ENCODE assay signal across 8 mouse cellular contexts in genomic region chr8:110725084-110725838, GRCm38 (mm10). TPM values are rescaled to one million over a fixed set of nuclear protein-coding genes. Genes with fewer than 3 reads are reported as not detected.
DNase-seq lines count a peak whose midpoint lies in the region; ATAC-seq and TF ChIP-seq lines count a peak whose summit lies in the region.

No protein-coding gene starts in this region.

- H3K9me3 ChIP-seq in lung, embryonic 16.5 days (ENCODE audit: control insufficient read depth, low read length), result no peaks in the 10 kb centered on the region
- H3K9me3 ChIP-seq in hindbrain, postnatal 0 days (ENCODE audit: low read length), result no peaks in the 10 kb centered on the region

- no peaks in the 10 kb centered on the region for H3K27me3 ChIP-seq in lung, embryonic 16.5 days (ENCODE audit: control insufficient read depth, insufficient read depth, low read depth, low read length)
- H3K27me3 ChIP-seq in hindbrain, postnatal 0 days (ENCODE audit: insufficient read depth, low read length), result no peaks in the 10 kb centered on the region
- no peaks in the 10 kb centered on the region; the same call in 1 of the 2 replicates for H3K27me3 ChIP-seq in thymus, adult 2 months (ENCODE audit: control insufficient read depth, insufficient read depth, low read length)

- 30% methylated on average over 7 of the region's 7 CpGs for WGBS in lung, embryonic 16.5 days
- WGBS in hindbrain, postnatal 0 days, result 27% methylated on average over 7 of the region's 7 CpGs
- 89% methylated on average over 7 of the region's 7 CpGs for WGBS in thymus, adult 2 months

- TF ChIP-seq CTCF in hindbrain, postnatal 0 days (IDR thresholded peaks at IDR 0.05; ENCODE audit: low read depth), result peak; percentile 24
- no peak for TF ChIP-seq CTCF in thymus, adult 2 months (IDR thresholded peaks at IDR 0.05; ENCODE audit: borderline replicate concordance, control insufficient read depth, extremely low read depth, insufficient read depth, low read length, poor library complexity)

- ATAC-seq in lung, embryonic 16.5 days (ENCODE audit: low read depth), result no peak
- peak; percentile 31; the same call in 1 of the 2 replicates for ATAC-seq in hindbrain, postnatal 0 days

- H3K4me2 ChIP-seq in lung, embryonic 16.5 days (ENCODE audit: low read depth, low read length), result peak overlapping the region; percentile 90
- H3K4me2 ChIP-seq in hindbrain, postnatal 0 days (ENCODE audit: low read depth, low read length), result peak overlapping the region; percentile 81

- H3K36me3 ChIP-seq in lung, embryonic 16.5 days (ENCODE audit: control insufficient read depth, insufficient read depth, low read length), result peaks cover 31% of the 10 kb centered on the region
- H3K36me3 ChIP-seq in hindbrain, postnatal 0 days (ENCODE audit: insufficient read depth, low read length), result peaks cover 39% of the 10 kb centered on the region
- H3K36me3 ChIP-seq in thymus, adult 2 months (ENCODE audit: control insufficient read depth, insufficient read depth, low read length), result no peaks in the 10 kb centered on the region

- H3K27ac ChIP-seq in lung, embryonic 16.5 days (ENCODE audit: low read length), result peak overlapping the region; percentile 70
- H3K27ac ChIP-seq in hindbrain, postnatal 0 days, result peak overlapping the region; percentile 98
- no peak overlapping the region for H3K27ac ChIP-seq in thymus, adult 2 months (ENCODE audit: control insufficient read depth, insufficient read depth, low read length)

- H3K4me3 ChIP-seq in lung, embryonic 16.5 days (ENCODE audit: low read length), result peak overlapping the region; percentile 85
- H3K4me3 ChIP-seq in hindbrain, postnatal 0 days (ENCODE audit: low read length), result 0 out of 2 replicates have a peak overlapping the region, but pooled peaks have one; percentile 4
- no peak overlapping the region for H3K4me3 ChIP-seq in thymus, adult 2 months (ENCODE audit: control insufficient read depth, insufficient read depth, low read length)

- no peak for TF ChIP-seq POLR2A in thymus, adult 2 months (IDR thresholded peaks at IDR 0.05; ENCODE audit: control insufficient read depth, extremely low read depth, insufficient read depth, low read length, poor library complexity)

- H3K4me1 ChIP-seq in lung, embryonic 16.5 days (replicated peaks; ENCODE audit: control insufficient read depth, insufficient read depth, low read length), result peaks cover 48% of the 10 kb centered on the region
- H3K4me1 ChIP-seq in hindbrain, postnatal 0 days (ENCODE audit: insufficient read depth, low read length), result peaks cover 44% of the 10 kb centered on the region
- H3K4me1 ChIP-seq in thymus, adult 2 months (replicated peaks; ENCODE audit: control insufficient read depth, insufficient read depth, low read length), result peaks cover 14% of the 10 kb centered on the region

- peak overlapping the region; percentile 97 for H3K9ac ChIP-seq in lung, embryonic 16.5 days (ENCODE audit: low read length)
- H3K9ac ChIP-seq in hindbrain, postnatal 0 days (replicated peaks; ENCODE audit: low read length), result peak overlapping the region; percentile 99

- peak; percentile 50 for DNase-seq in adrenal gland, postnatal 14 days
- DNase-seq in adrenal gland, postnatal 25 days, result no peak
- DNase-seq in lung, adult 18-20 months, result no peak
- peak; percentile 65 for DNase-seq in hindbrain, postnatal 0 days (ENCODE audit: low spot score)
- DNase-seq in mesoderm, embryonic 11.5 days (ENCODE audit: low read depth, low spot score), result peak; percentile 39
- DNase-seq in thymus, adult 2 months, result no peak
- DNase-seq in gastrocnemius, adult 18-20 months (ENCODE audit: low spot score), result no peak

RNA-seq across cellular contexts. Expression of gene Mtss1l, which starts 4.0 kb away (rescaled TPM):
- 25.2 and 25.8 TPM in 2 replicates for total RNA-seq in adrenal gland, postnatal 14 days (2021)
- 23.9 and 27.7 TPM in 2 replicates for total RNA-seq in adrenal gland, postnatal 25 days (2021)
- polyA plus RNA-seq in lung, embryonic 16.5 days (2015; fragmentation: Nextera tagmentation; extraction: Ambion mirVana), result 13.2 and 15.5 TPM in 2 replicates
- 76.2 and 81.0 TPM in 2 replicates for total RNA-seq in hindbrain, postnatal 0 days (2014; rRNA removed)
- 32.9 TPM in 2 replicates for polyA plus RNA-seq in hindbrain, postnatal 0 days (2015; fragmentation: Nextera tagmentation; extraction: Ambion mirVana)
- 38.7 and 43.6 TPM in 2 replicates for polyA plus RNA-seq in thymus, adult 2 months (2012; rRNA removed)
- 100 to 1,000 TPM; 104 to 126 TPM for total RNA-seq in gastrocnemius, adult 18-20 months (2021)

Comparison
In these comparisons a context has a peak if more than half of its experiments do, and no peak if none do; other contexts are left out.
1. DNase-seq: peak in adrenal gland, postnatal 14 days (single experiment), hindbrain, postnatal 0 days (single experiment) and mesoderm, embryonic 11.5 days (single experiment); none in adrenal gland, postnatal 25 days (single experiment), lung, adult 18-20 months (0 of 2), thymus, adult 2 months (single experiment) and gastrocnemius, adult 18-20 months (single experiment).